Mouse (Mus musculus) midbrain, embryonic 13.5 days (tissue): ENCODE measurements around the gene Col8a2. TPM values are rescaled to one million over a fixed set of nuclear protein-coding genes. Genes with fewer than 3 reads are reported as not detected.
A peak's percentile ranks its signal among the peaks of the same experiment; 100 is the strongest.

Experiments
- ATAC-seq: fragments of 200-750 bp; cut with Nextera tagmentation; 2 replicates; pipeline ENCODE4 v1.8.0; 2017; ENCODE audit warnings: mild to moderate bottlenecking, moderate TSS enrichment, moderate library complexity
- H3K27ac ChIP-seq: fragments of 300-500 bp; sonication (generic); 2 replicates; pipeline ENCODE4 v1.5.1; 2015; ENCODE audit warnings: inconsistent platforms, mild to moderate bottlenecking, moderate library complexity
- H3K27me3 ChIP-seq: fragments of 300-500 bp; sonication (generic); 2 replicates; pipeline ENCODE4 v1.6.1; 2015; ENCODE audit warnings: mild to moderate bottlenecking, inconsistent platforms
- H3K36me3 ChIP-seq: fragments of 300-500 bp; sonication (generic); 2 replicates; pipeline ENCODE4 v1.6.1; 2015; ENCODE audit warnings: mild to moderate bottlenecking, inconsistent platforms
- H3K4me1 ChIP-seq: fragments of 300-500 bp; sonication (generic); replicated peaks from 2 replicates; pipeline ENCODE4 v1.6.1; 2015; ENCODE audit warnings: inconsistent platforms
- H3K4me2 ChIP-seq: fragments of 300-500 bp; sonication (generic); replicated peaks from 2 replicates; pipeline ENCODE4 v1.6.1; 2015; ENCODE audit warnings: moderate library complexity, mild to moderate bottlenecking, inconsistent platforms
- H3K4me3 ChIP-seq: fragments of 300-500 bp; sonication (generic); replicated peaks from 2 replicates; pipeline ENCODE4 v1.5.1; 2015; ENCODE audit warnings: mild to moderate bottlenecking, inconsistent platforms
- H3K9ac ChIP-seq: fragments of 300-500 bp; sonication (generic); replicated peaks from 2 replicates; pipeline ENCODE4 v1.6.1; 2015; ENCODE audit warnings: mild to moderate bottlenecking, inconsistent platforms
- H3K9me3 ChIP-seq: fragments of 300-500 bp; sonication (generic); 2 replicates; pipeline ENCODE4 v1.6.1; 2016; ENCODE audit warnings: mild to moderate bottlenecking, inconsistent platforms
- WGBS: fragments of 180-500 bp; shearing (Covaris S2); methylation state at CpG from one replicate; pipeline ENCODE4 v1.1.7; 2015; 5-methylcytosine and 5-hydroxymethylcytosine counted together
- polyA plus RNA-seq: library from polyadenylated mRNA; unstranded; fragments of >200 nt; fragmentation: Nextera tagmentation; extraction: Ambion mirVana; gene quantifications from 2 replicates; pipeline ENCODE4 v1.2.1, GENCODE M21; 2015

The Col8a2 gene
- polyA plus RNA-seq: 1.0 and 1.5 TPM in 2 replicates

- H3K4me2 ChIP-seq: peak within 1 kb of the TSS; percentile 51
- H3K4me1 ChIP-seq: peaks cover 12% of the 10 kb centered on the region; the same call in 1 of the 2 replicates
- H3K27ac ChIP-seq: no peak within 1 kb of the TSS
- no peaks in the 10 kb centered on the region for H3K36me3 ChIP-seq
- no peaks in the 10 kb centered on the region for H3K9me3 ChIP-seq
- H3K9ac ChIP-seq: peak within 1 kb of the TSS; percentile 41; the same call in 1 of the 2 replicates
- H3K4me3 ChIP-seq: peak within 1 kb of the TSS; percentile 33
- 0 out of 2 replicates have a peak, but pooled peaks have one; percentile 17 for ATAC-seq
- 5% methylated on average over 25 of the region's 42 CpGs for WGBS
- H3K27me3 ChIP-seq: peaks cover 73% of the 10 kb centered on the region
Measured at GRCm38 (mm10) chr4:126286492-126286891, at the start of gene Col8a2. Gene Col8a2 (plus strand): TSS chr4:126286793.

GRCm38 (mm10) chr4:126237721-126238242 lies 48.8 kb upstream of the Col8a2 start:
- Histone ChIP-seq H3K36me3 (peaks cover 92% of the 10 kb centered on the region), H3K27me3 (no peaks in the 10 kb centered on the region), H3K4me2 (no peak overlapping the region), H3K9me3 (no peaks in the 10 kb centered on the region), H3K27ac (no peak overlapping the region), H3K9ac (no peak overlapping the region), H3K4me3 (no peak overlapping the region), H3K4me1 (peaks cover 7% of the 10 kb centered on the region; the same call in 1 of the 2 replicates)
- ATAC-seq: no peak
- WGBS: 67% methylated on average over 5 of the region's 5 CpGs

- H3K4me3 ChIP-seq: no peak overlapping the region
- 92% methylated on average over 13 of the region's 13 CpGs for WGBS
- H3K27me3 ChIP-seq: no peaks in the 10 kb centered on the region
- H3K27ac ChIP-seq: no peak overlapping the region
- no peak overlapping the region for H3K4me2 ChIP-seq
- H3K4me1 ChIP-seq: peaks cover 7% of the 10 kb centered on the region; the same call in 1 of the 2 replicates
- H3K9me3 ChIP-seq: no peaks in the 10 kb centered on the region
- H3K36me3 ChIP-seq: peaks cover 70% of the 10 kb centered on the region
- no peak for ATAC-seq
- H3K9ac ChIP-seq: no peak overlapping the region
Measured at GRCm38 (mm10) chr4:126239862-126240475, 46.6 kb upstream of the Col8a2 start.

- H3K9ac ChIP-seq: no peak overlapping the region
- 57% methylated on average over 9 of the region's 9 CpGs for WGBS
- no peak for ATAC-seq
- no peak overlapping the region for H3K4me3 ChIP-seq
- H3K27ac ChIP-seq: no peak overlapping the region
- H3K9me3 ChIP-seq: no peaks in the 10 kb centered on the region
- H3K27me3 ChIP-seq: no peaks in the 10 kb centered on the region
- H3K4me1 ChIP-seq: peaks cover 12% of the 10 kb centered on the region; the same call in 1 of the 2 replicates
- H3K36me3 ChIP-seq: peaks cover 62% of the 10 kb centered on the region
- H3K4me2 ChIP-seq: no peak overlapping the region
Measured at GRCm38 (mm10) chr4:126241956-126242355, 44.6 kb upstream of the Col8a2 start.

GRCm38 (mm10) chr4:126242510-126242909 lies 44.1 kb upstream of the Col8a2 start:
- H3K4me1 ChIP-seq: peaks cover 16% of the 10 kb centered on the region
- no peaks in the 10 kb centered on the region for H3K27me3 ChIP-seq
- peaks cover 56% of the 10 kb centered on the region for H3K36me3 ChIP-seq
- WGBS: 93% methylated on average over 6 of the region's 6 CpGs
- no peak for ATAC-seq
- H3K9me3 ChIP-seq: no peaks in the 10 kb centered on the region
- no peak overlapping the region for H3K4me3 ChIP-seq
- no peak overlapping the region for H3K27ac ChIP-seq
- H3K9ac ChIP-seq: no peak overlapping the region
- H3K4me2 ChIP-seq: no peak overlapping the region

GRCm38 (mm10) chr4:126246202-126246889 lies 40.2 kb upstream of the Col8a2 start:
- no peak overlapping the region for H3K4me2 ChIP-seq
- H3K36me3 ChIP-seq: peaks cover 26% of the 10 kb centered on the region
- ATAC-seq: no peak; the same call in 1 of the 2 replicates
- no peaks in the 10 kb centered on the region for H3K27me3 ChIP-seq
- no peak overlapping the region for H3K9ac ChIP-seq
- 85% methylated on average over 13 of the region's 13 CpGs for WGBS
- H3K4me3 ChIP-seq: no peak overlapping the region
- H3K9me3 ChIP-seq: no peaks in the 10 kb centered on the region
- H3K4me1 ChIP-seq: peaks cover 49% of the 10 kb centered on the region
- H3K27ac ChIP-seq: no peak overlapping the region

GRCm38 (mm10) chr4:126248261-126248868 lies 38.2 kb upstream of the Col8a2 start:
- H3K4me1 ChIP-seq: peaks cover 66% of the 10 kb centered on the region
- peak overlapping the region; percentile 72 for H3K27ac ChIP-seq
- H3K4me3 ChIP-seq: no peak overlapping the region
- H3K36me3 ChIP-seq: peaks cover 18% of the 10 kb centered on the region
- H3K27me3 ChIP-seq: no peaks in the 10 kb centered on the region
- ATAC-seq: peak; percentile 48; the same call in 1 of the 2 replicates
- H3K9me3 ChIP-seq: no peaks in the 10 kb centered on the region
- WGBS: 8% methylated on average over 11 of the region's 11 CpGs
- H3K9ac ChIP-seq: peak overlapping the region; percentile 37
- peak overlapping the region; percentile 32 for H3K4me2 ChIP-seq

GRCm38 (mm10) chr4:126250659-126251058 lies 35.9 kb upstream of the Col8a2 start:
- Histone ChIP-seq H3K9me3 (no peaks in the 10 kb centered on the region), H3K9ac (no peak overlapping the region), H3K36me3 (peaks cover 15% of the 10 kb centered on the region), H3K4me1 (peaks cover 82% of the 10 kb centered on the region), H3K27me3 (no peaks in the 10 kb centered on the region), H3K4me2 (no peak overlapping the region), H3K27ac (0 out of 2 replicates have a peak overlapping the region, but pooled peaks have one; percentile 47), H3K4me3 (no peak overlapping the region)
- WGBS: 45% methylated on average over 4 of the region's 4 CpGs
- no peak for ATAC-seq

GRCm38 (mm10) chr4:126251655-126252254 lies 34.8 kb upstream of the Col8a2 start:
- peaks cover 7% of the 10 kb centered on the region; the same call in 1 of the 2 replicates for H3K36me3 ChIP-seq
- peak overlapping the region; percentile 47 for H3K27ac ChIP-seq
- H3K27me3 ChIP-seq: no peaks in the 10 kb centered on the region
- 67% methylated on average over 11 of the region's 11 CpGs for WGBS
- ATAC-seq: no peak
- H3K4me3 ChIP-seq: no peak overlapping the region
- peak overlapping the region; percentile 100 for H3K4me2 ChIP-seq
- H3K9ac ChIP-seq: peak overlapping the region; percentile 48
- H3K9me3 ChIP-seq: no peaks in the 10 kb centered on the region
- peaks cover 79% of the 10 kb centered on the region for H3K4me1 ChIP-seq

- no peaks in the 10 kb centered on the region for H3K9me3 ChIP-seq
- H3K4me1 ChIP-seq: peaks cover 79% of the 10 kb centered on the region
- H3K4me3 ChIP-seq: peak overlapping the region; percentile 11; the same call in 1 of the 2 replicates
- ATAC-seq: no peak
- WGBS: 70% methylated on average over 17 of the region's 17 CpGs
- H3K27me3 ChIP-seq: no peaks in the 10 kb centered on the region
- peak overlapping the region; percentile 100 for H3K4me2 ChIP-seq
- no peak overlapping the region for H3K27ac ChIP-seq
- peaks cover 7% of the 10 kb centered on the region; the same call in 1 of the 2 replicates for H3K36me3 ChIP-seq
- H3K9ac ChIP-seq: peak overlapping the region; percentile 30; the same call in 1 of the 2 replicates
Measured at GRCm38 (mm10) chr4:126252411-126253237, 34.0 kb upstream of the Col8a2 start.
